Mouse (Mus musculus) liver, adult 2 months (tissue): ENCODE data around the gene Dock2.

Experiments
- CTCF ChIP-seq: fragments of 200-500 bp; IDR thresholded peaks from 2 replicates; pipeline ENCODE4 v1.5.1; 2011; ENCODE audit warnings: low read depth, low read length, control low read depth
- POLR2A ChIP-seq: fragments of 200-500 bp; IDR thresholded peaks from 2 replicates; pipeline ENCODE4 v1.6.1; 2011; ENCODE audit warnings: low read length, control low read depth; ENCODE audit not compliant: insufficient read depth; ENCODE audit errors: extremely low read depth

DNA sequence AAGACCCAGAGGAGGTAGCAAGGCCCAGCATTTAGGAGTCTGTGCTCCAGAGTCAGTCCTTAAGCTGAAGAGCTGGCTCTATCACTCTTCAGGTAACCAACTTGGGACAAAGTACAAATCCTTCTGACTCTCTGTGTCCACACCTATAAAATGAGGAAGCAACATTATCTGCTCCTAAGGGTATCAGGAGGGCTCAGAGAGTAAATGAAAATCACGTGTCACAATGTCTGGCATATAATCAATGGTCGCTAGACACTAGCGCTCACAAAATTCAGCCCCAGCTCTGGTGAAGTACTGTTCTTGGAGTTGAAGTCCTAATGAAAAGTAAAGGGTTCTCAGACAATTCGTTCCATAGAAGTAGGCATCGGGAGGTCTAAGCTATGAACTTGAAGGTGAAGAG lies 386.0 kb downstream of the Dock2 start:
- TF ChIP-seq CTCF: no peak
- TF ChIP-seq POLR2A: no peak
